Mouse (Mus musculus): Measurements from ENCODE around the gene Sulf2. TPM values are rescaled to one million over a fixed set of nuclear protein-coding genes. Genes with fewer than 3 reads are reported as not detected.

The Sulf2 gene
- polyA plus RNA-seq, 1 experiment: 14.2 TPM

DNA sequence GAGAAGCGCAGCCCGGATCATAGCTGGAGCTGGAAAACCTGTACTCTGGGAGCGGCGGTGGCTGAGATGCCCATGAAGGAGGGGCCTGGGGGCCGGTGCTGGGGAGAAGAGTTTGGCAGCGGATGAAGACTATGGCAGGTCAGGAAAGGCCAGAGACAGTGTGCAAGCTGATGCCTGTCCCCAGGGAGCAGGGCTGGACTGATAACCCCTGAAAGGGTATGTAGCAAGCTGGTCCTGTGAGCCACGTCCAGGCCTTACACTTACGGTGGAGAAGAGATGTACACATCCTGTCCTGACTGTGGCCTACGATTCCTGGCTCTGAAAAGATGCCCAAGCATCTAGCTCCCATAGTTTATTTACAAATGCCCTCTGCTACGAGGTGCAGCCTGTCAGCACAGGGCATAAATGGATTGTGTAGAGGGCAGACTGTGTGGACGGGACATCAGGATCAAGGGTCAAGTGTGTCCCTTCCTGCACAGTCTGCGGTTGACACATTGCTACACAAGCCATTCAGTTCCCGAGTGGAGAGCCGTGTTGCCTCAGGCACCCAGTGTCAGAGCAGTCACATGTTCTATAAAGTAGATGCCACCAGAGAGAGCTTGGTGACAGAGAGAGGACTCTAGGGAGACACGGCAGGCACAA is 57.0 kb downstream of the Sulf2 start:
- H3K4me1 ChIP-seq (ENCODE audit: control insufficient read depth, insufficient read depth, low read length): peaks cover 2% of the 10 kb centered on the region; the same call in 1 of the 2 replicates
- no peak overlapping the region for H3K27ac ChIP-seq (ENCODE audit: control insufficient read depth, insufficient read depth, low read depth, low read length)
- H3K27me3 ChIP-seq (ENCODE audit: control insufficient read depth, insufficient read depth, low read length): no peaks in the 10 kb centered on the region
- no peaks in the 10 kb centered on the region for H3K36me3 ChIP-seq (ENCODE audit: control insufficient read depth, insufficient read depth, low read length)
- TF ChIP-seq POLR2A (IDR thresholded peaks at IDR 0.05; ENCODE audit: control insufficient read depth, low read depth, low read length) (no peak), CTCF (IDR thresholded peaks at IDR 0.05; ENCODE audit: control insufficient read depth, insufficient read depth, insufficient replicate concordance, low read depth, low read length) (no peak)
- no peak overlapping the region for H3K4me3 ChIP-seq (ENCODE audit: control insufficient read depth, low read depth, low read length)

DNA sequence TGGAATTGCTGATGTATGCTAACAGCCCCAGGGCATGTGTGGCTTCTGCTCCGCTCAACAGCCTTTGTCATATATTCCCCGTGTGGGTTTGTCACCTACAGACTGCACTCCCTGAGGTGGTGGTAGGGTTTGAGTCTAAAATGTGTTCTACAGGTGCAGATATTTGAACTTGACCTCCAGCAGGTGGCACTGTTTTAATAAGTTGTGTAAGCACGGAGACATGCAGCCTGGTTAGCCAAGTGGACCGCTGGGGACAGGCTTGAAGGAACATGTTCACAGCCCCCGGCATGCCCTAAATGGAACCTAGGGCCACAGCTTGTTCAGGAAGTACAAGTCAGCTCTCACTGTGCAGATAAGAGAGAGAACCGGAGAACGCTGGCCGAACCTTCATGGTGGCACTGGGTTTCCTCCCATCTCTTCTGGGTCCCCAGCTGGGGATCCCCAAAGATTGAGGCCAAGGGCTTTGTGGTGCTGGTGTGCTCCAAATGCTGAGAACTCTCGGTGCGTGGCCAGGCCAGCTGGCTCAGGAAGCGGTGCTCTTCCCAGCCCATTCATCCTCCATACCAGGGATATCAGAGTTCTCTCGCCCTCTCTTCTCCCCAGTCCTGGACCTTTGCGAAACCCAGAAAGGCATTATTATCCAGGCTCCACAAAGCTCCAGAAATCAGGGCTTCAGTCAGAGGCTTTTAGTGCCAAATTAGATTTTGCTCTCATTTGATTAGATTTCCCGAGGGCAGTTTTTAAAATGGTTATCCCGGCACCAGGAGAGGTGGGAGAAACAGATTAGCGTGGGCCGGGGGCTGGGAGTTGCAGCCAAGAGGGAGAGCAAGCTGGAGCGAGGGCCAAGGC is 57.8 kb downstream of the Sulf2 start:
- Histone ChIP-seq H3K4me1 (ENCODE audit: control insufficient read depth, insufficient read depth, low read length) (no peaks in the 10 kb centered on the region; the same call in 1 of the 2 replicates), H3K36me3 (ENCODE audit: control insufficient read depth, insufficient read depth, low read length) (no peaks in the 10 kb centered on the region), H3K27me3 (ENCODE audit: control insufficient read depth, insufficient read depth, low read length) (no peaks in the 10 kb centered on the region), H3K27ac (ENCODE audit: control insufficient read depth, insufficient read depth, low read depth, low read length) (no peak overlapping the region), H3K4me3 (ENCODE audit: control insufficient read depth, low read depth, low read length) (no peak overlapping the region)
- no peak for TF ChIP-seq POLR2A (IDR thresholded peaks at IDR 0.05; ENCODE audit: control insufficient read depth, low read depth, low read length)
- no peak for TF ChIP-seq CTCF (IDR thresholded peaks at IDR 0.05; ENCODE audit: control insufficient read depth, insufficient read depth, insufficient replicate concordance, low read depth, low read length)

DNA sequence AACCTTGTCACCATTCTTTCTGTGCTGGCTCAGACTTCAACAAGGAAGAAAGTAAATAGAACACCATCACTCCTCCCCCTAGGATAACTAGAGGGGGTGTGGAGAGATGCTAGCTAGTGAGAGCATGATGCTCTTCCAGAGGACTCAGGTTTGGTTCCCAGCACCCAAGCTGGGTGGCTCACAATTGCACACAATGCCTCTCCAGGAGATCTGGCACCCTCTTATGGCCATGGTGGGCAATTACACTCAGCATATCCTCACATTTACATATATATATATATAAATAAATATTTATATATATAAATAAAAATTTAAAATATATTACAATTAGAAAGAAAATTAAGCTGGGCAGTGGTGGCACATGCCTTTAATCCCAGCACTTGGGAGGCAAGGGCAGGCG is 58.6 kb downstream of the Sulf2 start:
- no peaks in the 10 kb centered on the region; the same call in 1 of the 2 replicates for H3K4me1 ChIP-seq (ENCODE audit: control insufficient read depth, insufficient read depth, low read length)
- H3K4me3 ChIP-seq (ENCODE audit: control insufficient read depth, low read depth, low read length): no peak overlapping the region
- H3K27me3 ChIP-seq (ENCODE audit: control insufficient read depth, insufficient read depth, low read length): no peaks in the 10 kb centered on the region
- TF ChIP-seq POLR2A (IDR thresholded peaks at IDR 0.05; ENCODE audit: control insufficient read depth, low read depth, low read length) (no peak), CTCF (IDR thresholded peaks at IDR 0.05; ENCODE audit: control insufficient read depth, insufficient read depth, insufficient replicate concordance, low read depth, low read length) (peak; percentile 37; the same call in 1 of the 2 replicates)
- no peaks in the 10 kb centered on the region for H3K36me3 ChIP-seq (ENCODE audit: control insufficient read depth, insufficient read depth, low read length)
- no peak overlapping the region for H3K27ac ChIP-seq (ENCODE audit: control insufficient read depth, insufficient read depth, low read depth, low read length)

DNA sequence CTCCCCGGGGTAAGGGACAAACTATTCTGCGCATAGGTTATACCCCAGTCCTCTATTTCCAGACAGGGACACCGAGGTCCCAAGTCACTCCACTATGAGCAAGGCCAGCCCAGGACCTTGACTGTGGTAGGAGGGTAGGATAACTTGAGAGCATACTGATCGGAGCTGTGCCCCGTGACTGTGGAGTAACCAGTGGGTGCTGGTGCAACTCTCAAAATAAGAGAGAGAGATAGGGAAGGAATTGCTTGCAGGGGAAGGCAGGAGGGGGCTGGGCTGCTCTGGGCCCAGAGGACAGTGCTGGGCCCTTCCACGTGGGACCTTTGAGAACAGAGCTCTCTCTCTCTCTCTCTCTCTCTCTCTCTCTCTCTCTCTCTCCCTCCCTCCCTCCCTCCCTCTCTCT is 59.2 kb downstream of the Sulf2 start:
- Histone ChIP-seq H3K36me3 (ENCODE audit: control insufficient read depth, insufficient read depth, low read length) (no peaks in the 10 kb centered on the region), H3K4me1 (ENCODE audit: control insufficient read depth, insufficient read depth, low read length) (no peaks in the 10 kb centered on the region), H3K27ac (ENCODE audit: control insufficient read depth, insufficient read depth, low read depth, low read length) (no peak overlapping the region), H3K27me3 (ENCODE audit: control insufficient read depth, insufficient read depth, low read length) (no peaks in the 10 kb centered on the region), H3K4me3 (ENCODE audit: control insufficient read depth, low read depth, low read length) (no peak overlapping the region)
- TF ChIP-seq CTCF (IDR thresholded peaks at IDR 0.05; ENCODE audit: control insufficient read depth, insufficient read depth, insufficient replicate concordance, low read depth, low read length): no peak
- TF ChIP-seq POLR2A (IDR thresholded peaks at IDR 0.05; ENCODE audit: control insufficient read depth, low read depth, low read length): no peak

DNA sequence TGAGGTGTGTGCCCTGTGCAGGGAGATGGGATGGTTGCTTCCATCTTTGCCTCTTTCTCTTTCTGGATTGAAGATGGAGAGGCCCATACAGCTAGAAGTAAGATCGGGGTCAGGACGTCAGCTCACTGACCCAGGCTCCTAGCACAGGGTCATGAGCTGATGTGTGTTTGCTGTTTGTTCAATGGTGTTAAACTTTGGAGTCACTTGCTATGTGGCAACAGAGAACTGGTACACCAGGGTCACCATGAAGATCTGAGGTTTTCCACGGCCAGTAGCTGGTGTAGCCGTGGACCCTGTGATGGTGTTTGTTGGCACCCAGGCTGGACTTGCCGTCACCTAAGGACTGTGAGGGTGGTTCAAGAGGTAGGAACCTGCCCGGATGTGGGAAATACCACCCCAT is 63.1 kb downstream of the Sulf2 start:
- no peaks in the 10 kb centered on the region for H3K36me3 ChIP-seq (ENCODE audit: control insufficient read depth, insufficient read depth, low read length)
- H3K27me3 ChIP-seq (ENCODE audit: control insufficient read depth, insufficient read depth, low read length): no peaks in the 10 kb centered on the region
- H3K27ac ChIP-seq (ENCODE audit: control insufficient read depth, insufficient read depth, low read depth, low read length): no peak overlapping the region
- H3K4me3 ChIP-seq (ENCODE audit: control insufficient read depth, low read depth, low read length): no peak overlapping the region
- no peaks in the 10 kb centered on the region for H3K4me1 ChIP-seq (ENCODE audit: control insufficient read depth, insufficient read depth, low read length)
- no peak for TF ChIP-seq CTCF (IDR thresholded peaks at IDR 0.05; ENCODE audit: control insufficient read depth, insufficient read depth, insufficient replicate concordance, low read depth, low read length)
- no peak for TF ChIP-seq POLR2A (IDR thresholded peaks at IDR 0.05; ENCODE audit: control insufficient read depth, low read depth, low read length)

DNA sequence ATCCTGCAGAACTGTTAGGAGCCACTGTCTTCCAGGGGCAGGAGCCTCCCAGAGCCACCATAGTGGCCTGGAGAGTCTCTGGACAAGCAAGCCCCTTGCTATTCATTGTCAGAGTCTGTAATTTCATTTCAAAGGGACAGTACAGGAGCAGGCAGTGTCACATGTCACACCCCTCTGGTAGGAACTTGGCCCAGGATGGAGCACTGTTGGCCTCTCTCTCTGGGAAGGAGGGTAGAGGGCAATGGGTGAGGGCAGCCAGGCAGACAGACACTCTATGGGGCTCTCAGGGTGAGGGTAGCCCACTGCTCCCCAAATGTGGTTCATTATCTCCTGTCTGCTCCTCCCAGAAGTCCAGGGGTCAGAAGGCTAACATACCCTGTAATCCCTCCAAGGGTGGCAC is 63.9 kb downstream of the Sulf2 start:
- TF ChIP-seq CTCF (IDR thresholded peaks at IDR 0.05; ENCODE audit: control insufficient read depth, insufficient read depth, insufficient replicate concordance, low read depth, low read length) (no peak), POLR2A (IDR thresholded peaks at IDR 0.05; ENCODE audit: control insufficient read depth, low read depth, low read length) (no peak)
- Histone ChIP-seq H3K4me1 (ENCODE audit: control insufficient read depth, insufficient read depth, low read length) (no peaks in the 10 kb centered on the region), H3K27me3 (ENCODE audit: control insufficient read depth, insufficient read depth, low read length) (no peaks in the 10 kb centered on the region), H3K36me3 (ENCODE audit: control insufficient read depth, insufficient read depth, low read length) (no peaks in the 10 kb centered on the region), H3K27ac (ENCODE audit: control insufficient read depth, insufficient read depth, low read depth, low read length) (no peak overlapping the region), H3K4me3 (ENCODE audit: control insufficient read depth, low read depth, low read length) (no peak overlapping the region)

DNA sequence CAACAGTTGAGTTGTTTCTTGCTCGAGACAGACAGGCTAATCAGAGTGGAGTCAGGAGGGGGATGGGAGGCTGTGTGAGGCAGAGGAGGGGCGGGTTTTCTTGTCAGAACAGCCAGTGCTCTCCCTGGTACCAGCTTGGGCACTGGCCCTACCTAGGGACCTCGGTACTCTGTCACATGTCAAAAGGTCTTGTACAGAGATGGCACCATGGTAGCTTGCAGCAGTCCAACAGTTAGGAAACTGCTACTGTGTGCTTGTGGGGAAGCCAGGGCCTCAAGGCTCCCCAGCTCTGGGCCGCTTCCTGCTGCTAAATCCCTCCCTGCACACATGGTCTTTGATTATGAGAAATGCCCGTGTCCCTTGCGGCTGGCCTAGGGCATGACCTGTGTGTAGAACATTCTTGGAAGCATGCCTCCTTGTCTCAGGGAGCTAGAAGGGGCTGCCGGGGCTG is 65.3 kb downstream of the Sulf2 start:
- Histone ChIP-seq H3K27ac (ENCODE audit: control insufficient read depth, insufficient read depth, low read depth, low read length) (no peak overlapping the region), H3K27me3 (ENCODE audit: control insufficient read depth, insufficient read depth, low read length) (no peaks in the 10 kb centered on the region), H3K4me3 (ENCODE audit: control insufficient read depth, low read depth, low read length) (no peak overlapping the region), H3K4me1 (ENCODE audit: control insufficient read depth, insufficient read depth, low read length) (no peaks in the 10 kb centered on the region), H3K36me3 (ENCODE audit: control insufficient read depth, insufficient read depth, low read length) (no peaks in the 10 kb centered on the region)
- TF ChIP-seq CTCF (IDR thresholded peaks at IDR 0.05; ENCODE audit: control insufficient read depth, insufficient read depth, insufficient replicate concordance, low read depth, low read length): no peak
- TF ChIP-seq POLR2A (IDR thresholded peaks at IDR 0.05; ENCODE audit: control insufficient read depth, low read depth, low read length): no peak
